8 mouse cellular contexts compared by ENCODE assay signal in the genomic region with DNA sequence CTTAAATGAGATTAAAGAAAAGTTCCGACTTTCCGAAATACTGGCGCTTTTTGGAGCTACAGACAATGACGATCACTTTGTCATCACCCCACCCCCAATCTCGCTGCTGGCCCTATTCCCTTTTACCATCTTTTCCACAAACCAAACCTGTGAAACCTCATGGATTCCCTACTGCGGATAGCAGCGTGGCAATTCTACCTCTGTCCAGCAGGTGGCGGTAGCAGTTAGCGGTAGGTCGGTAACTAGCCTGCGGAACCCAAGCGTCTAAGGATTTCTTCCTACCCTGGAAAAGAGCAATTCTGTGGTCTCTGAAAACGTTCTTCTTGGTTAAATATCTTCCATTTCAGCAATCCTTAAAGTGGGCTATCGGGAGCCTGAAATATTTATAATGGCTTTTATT. TPM values are rescaled to one million over a fixed set of nuclear protein-coding genes. Genes with fewer than 3 reads are reported as not detected.
A peak's percentile ranks its signal among the peaks of the same experiment; 100 is the strongest.
DNase-seq lines count a peak whose midpoint lies in the region; ATAC-seq and TF ChIP-seq lines count a peak whose summit lies in the region.
"Had no signal": no experiment of that assay in that cellular context is flagged by ENCODE, and none has a peak within 500 bp of the region (broad histone marks: within the 10 kb centered on the region; RNA-seq: fewer than 3 reads in every experiment).

No protein-coding gene starts in this region.

- no peaks in the 10 kb centered on the region for H3K79me2 ChIP-seq in C2C12 (ENCODE audit: control insufficient read depth, insufficient read depth)

- no peak for ATAC-seq in intestine, postnatal 0 days
- no peak for ATAC-seq in liver, embryonic 14.5 days (ENCODE audit: insufficient read depth)

- H3K79me3 ChIP-seq in C2C12 (ENCODE audit: low read depth) = no peaks in the 10 kb centered on the region

- H3K27me3 ChIP-seq in C2C12 (ENCODE audit: control insufficient read depth, insufficient read depth, insufficient read length) = peaks cover 26% of the 10 kb centered on the region
- no peaks in the 10 kb centered on the region for H3K27me3 ChIP-seq in intestine, postnatal 0 days (replicated peaks; ENCODE audit: control insufficient read depth, insufficient read depth, low read length)
- H3K27me3 ChIP-seq in liver, embryonic 14.5 days (ENCODE audit: control insufficient read depth, insufficient read depth, low read length) = no peaks in the 10 kb centered on the region

- H3K27ac ChIP-seq in intestine, postnatal 0 days (ENCODE audit: low read depth, low read length) = no peak overlapping the region
- no peak overlapping the region for H3K27ac ChIP-seq in liver, embryonic 14.5 days

- peak; percentile 12 for TF ChIP-seq CTCF in C2C12 (IDR thresholded peaks at IDR 0.05; ENCODE audit: control insufficient read depth, insufficient read depth, insufficient read length)
- TF ChIP-seq CTCF in intestine, postnatal 0 days (IDR thresholded peaks at IDR 0.05; ENCODE audit: low read depth) = peak; percentile 98
- TF ChIP-seq CTCF in liver, embryonic 14.5 days (IDR thresholded peaks at IDR 0.05; ENCODE audit: low read depth) = peak; percentile 99

- no peak overlapping the region for H3ac ChIP-seq in C2C12 (ENCODE audit: control insufficient read depth, insufficient read length, low read depth)

- H3K4me3 ChIP-seq in C2C12 (ENCODE audit: insufficient read depth, poor library complexity, severe bottlenecking) = no peak overlapping the region
- no peak overlapping the region for H3K4me3 ChIP-seq in intestine, postnatal 0 days (ENCODE audit: low read depth, low read length)
- H3K4me3 ChIP-seq in liver, embryonic 14.5 days (ENCODE audit: insufficient read depth in 1 of 2, low read depth in 2 of 2, low read length in 2 of 2) = no peak overlapping the region
- H3K4me3 ChIP-seq: megakaryocyte, embryonic 14.5 days had no signal

- no peaks in the 10 kb centered on the region for H3K9me3 ChIP-seq in intestine, postnatal 0 days (ENCODE audit: control insufficient read depth)
- H3K9me3 ChIP-seq in liver, embryonic 14.5 days (ENCODE audit: control insufficient read depth, low read length) = no peaks in the 10 kb centered on the region

- H3K4me1 ChIP-seq in intestine, postnatal 0 days (replicated peaks; ENCODE audit: control insufficient read depth, insufficient read depth, low read length) = no peaks in the 10 kb centered on the region
- H3K4me1 ChIP-seq in liver, embryonic 14.5 days (replicated peaks; ENCODE audit: control insufficient read depth in 2 of 2, insufficient read depth in 2 of 2, low read length in 1 of 2) = no peaks in the 10 kb centered on the region

- peak; percentile 85 for DNase-seq in ES-CJ7 (ENCODE audit: low read depth, low spot score)
- peak; percentile 76 for DNase-seq in c-Kit-positive CD71-positive TER-119-positive erythroid progenitor cells, embryonic 14.5 days (ENCODE audit: low spot score)
- peak; percentile 87 for DNase-seq in forelimb bud, embryonic 11.5 days (ENCODE audit: low read depth, low spot score)
- peak; percentile 54 to 63 (median 54) for DNase-seq in liver, embryonic 14.5 days (ENCODE audit: low read depth in 3 of 3, low spot score in 3 of 3)
- peak; percentile 75 to 84 for DNase-seq in right cerebral cortex, postnatal 10 days (ENCODE audit: low spot score in 2 of 2)

- no peak overlapping the region for H3K9ac ChIP-seq in intestine, postnatal 0 days (ENCODE audit: low read depth, low read length)
- no peak overlapping the region for H3K9ac ChIP-seq in liver, embryonic 14.5 days (replicated peaks)

- WGBS in intestine, postnatal 0 days = 3% methylated on average over 14 of the region's 14 CpGs
- 2% methylated on average over 14 of the region's 14 CpGs for WGBS in liver, embryonic 14.5 days (ENCODE audit: insufficient replicate concordance)

- no peaks in the 10 kb centered on the region for H3K36me3 ChIP-seq in C2C12 (ENCODE audit: control insufficient read depth, insufficient read depth)
- H3K36me3 ChIP-seq in intestine, postnatal 0 days (ENCODE audit: control insufficient read depth, insufficient read depth) = no peaks in the 10 kb centered on the region
- H3K36me3 ChIP-seq in liver, embryonic 14.5 days (replicated peaks; ENCODE audit: control insufficient read depth, insufficient read depth, low read depth) = no peaks in the 10 kb centered on the region

- H3K4me2 ChIP-seq in intestine, postnatal 0 days (replicated peaks; ENCODE audit: low read depth) = no peak overlapping the region
- no peak overlapping the region for H3K4me2 ChIP-seq in liver, embryonic 14.5 days (ENCODE audit: low read depth)

- TF ChIP-seq EP300 in liver, embryonic 14.5 days (IDR thresholded peaks at IDR 0.05; ENCODE audit: low read depth) = no peak

TF ChIP-seq in C2C12, 6 proteins besides CTCF, POLR2A, EP300 and RAD21:
- no peak for TF ChIP-seq MYOD1 (IDR thresholded peaks at IDR 0.05; ENCODE audit: control insufficient read depth, insufficient read length, low read depth)
- no peak for TF ChIP-seq MYOG (IDR thresholded peaks at IDR 0.05; ENCODE audit: control insufficient read depth, extremely low read depth, insufficient read length)
- TF ChIP-seq MAX (IDR thresholded peaks at IDR 0.05) = no peak
- TF ChIP-seq CEBPB (IDR thresholded peaks at IDR 0.05; ENCODE audit: low read depth) = no peak
- TF ChIP-seq FOSL1 (IDR thresholded peaks at IDR 0.05; ENCODE audit: insufficient read depth, low read length, poor library complexity, severe bottlenecking) = no peak
- no peak for TF ChIP-seq USF1 (IDR thresholded peaks at IDR 0.05; ENCODE audit: low read depth)

RNA-seq across cellular contexts. Expression of a gene that starts 15.7 kb away (rescaled TPM):
- 0.02 TPM for polyA plus RNA-seq in C2C12 (2012; fragmentation: generic; extraction: Trizol)
- 2.5 and 2.6 TPM in 2 replicates for polyA plus RNA-seq in intestine, postnatal 0 days (2015; fragmentation: Nextera tagmentation; extraction: Ambion mirVana)
- polyA plus RNA-seq in liver, embryonic 14.5 days (2012; rRNA removed) = 0.04 and 0.08 TPM in 2 replicates
- 0.06 TPM in 1 of 2 replicates, not detected in the other for polyA plus RNA-seq in liver, embryonic 14.5 days (2014; fragmentation: Nextera tagmentation; extraction: Ambion mirVana)

RNA-seq across cellular contexts. Expression of a gene that starts 29.2 kb away (rescaled TPM):
- polyA plus RNA-seq in C2C12 (2012; fragmentation: generic; extraction: Trizol) = 62.6 TPM
- 113 and 126 TPM in 2 replicates for polyA plus RNA-seq in intestine, postnatal 0 days (2015; fragmentation: Nextera tagmentation; extraction: Ambion mirVana)
- polyA plus RNA-seq in liver, embryonic 14.5 days (2012; rRNA removed) = 26.7 and 43.6 TPM in 2 replicates
- 94.8 and 99.4 TPM in 2 replicates for polyA plus RNA-seq in liver, embryonic 14.5 days (2014; fragmentation: Nextera tagmentation; extraction: Ambion mirVana)

RNA-seq across cellular contexts. Expression of a gene that starts 51.3 kb away (rescaled TPM):
- 9.2 TPM for polyA plus RNA-seq in C2C12 (2012; fragmentation: generic; extraction: Trizol)
- polyA plus RNA-seq in intestine, postnatal 0 days (2015; fragmentation: Nextera tagmentation; extraction: Ambion mirVana) = 18.4 and 19.7 TPM in 2 replicates
- polyA plus RNA-seq in liver, embryonic 14.5 days (2012; rRNA removed) = 1.7 and 2.2 TPM in 2 replicates
- 2.8 and 3.1 TPM in 2 replicates for polyA plus RNA-seq in liver, embryonic 14.5 days (2014; fragmentation: Nextera tagmentation; extraction: Ambion mirVana)

Comparison
In these comparisons a context has a peak if more than half of its experiments do, and no peak if none do; other contexts are left out.
1. CTCF ChIP-seq: peak in every context shown above with its lines; median percentile 99 in liver, embryonic 14.5 days; 98 in intestine, postnatal 0 days; 12 in C2C12.